Mouse (Mus musculus): Measurements from ENCODE around the gene Btbd8. TPM values are rescaled to one million over a fixed set of nuclear protein-coding genes. Genes with fewer than 3 reads are reported as not detected.

Gene Btbd8
- polyA plus RNA-seq, 1 experiment, result 0.62 TPM

DNA sequence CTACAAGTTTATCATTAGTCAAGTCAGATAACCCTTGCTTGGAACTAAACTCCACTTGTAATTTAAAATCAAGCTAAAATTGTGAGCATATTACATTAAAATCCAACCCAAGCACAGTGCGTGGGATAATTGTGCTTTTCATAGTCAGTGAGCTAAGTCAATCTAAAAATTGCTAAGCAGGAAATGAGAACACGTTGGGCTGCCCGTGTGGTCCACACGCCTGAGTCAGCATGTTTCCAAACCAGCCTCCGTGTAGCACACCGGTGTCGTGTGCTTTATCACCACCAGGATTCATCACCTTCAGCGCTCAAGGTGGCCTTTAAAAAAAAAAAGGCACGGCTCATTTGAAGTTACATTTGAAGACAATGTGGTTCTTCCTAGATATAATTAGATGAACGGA is 86.5 kb downstream of the Btbd8 start:
- Histone ChIP-seq H3ac (ENCODE audit: control insufficient read depth, insufficient read length) (no peak overlapping the region), H3K4me2 (ENCODE audit: low read depth) (no peak overlapping the region), H3K36me3 (ENCODE audit: control insufficient read depth, insufficient read depth) (no peaks in the 10 kb centered on the region), H3K4me3 (no peak overlapping the region), H3K79me2 (ENCODE audit: control insufficient read depth, insufficient read depth) (no peaks in the 10 kb centered on the region), H3K27me3 (ENCODE audit: control insufficient read depth, insufficient read depth, insufficient read length) (no peaks in the 10 kb centered on the region)
- TF ChIP-seq MAX (IDR thresholded peaks at IDR 0.05; ENCODE audit: low read depth) (no peak), MYOD1 (IDR thresholded peaks at IDR 0.05; ENCODE audit: control insufficient read depth in 1 of 3, insufficient read length in 2 of 3, low read depth in 2 of 3) (no peak), POLR2A (IDR thresholded peaks at IDR 0.05; ENCODE audit: insufficient read length, low read depth) (no peak), TCF3 (IDR thresholded peaks at IDR 0.05; ENCODE audit: insufficient read length, low read depth) (no peak), CEBPB (IDR thresholded peaks at IDR 0.05; ENCODE audit: insufficient read depth, poor library complexity, severe bottlenecking) (no peak), TCF12 (IDR thresholded peaks at IDR 0.05; ENCODE audit: insufficient read depth, poor library complexity, severe bottlenecking) (no peak), SRF (IDR thresholded peaks at IDR 0.05; ENCODE audit: control insufficient read depth, insufficient read length, low read depth) (no peak), E2F4 (IDR thresholded peaks at IDR 0.05; ENCODE audit: insufficient read depth) (no peak), REST (IDR thresholded peaks at IDR 0.05; ENCODE audit: insufficient read depth, insufficient read length) (no peak), POLR2AphosphoS2 (IDR thresholded peaks at IDR 0.05; ENCODE audit: insufficient read length, low read depth) (no peak), USF1 (IDR thresholded peaks at IDR 0.05; ENCODE audit: low read depth) (no peak), MYOG (IDR thresholded peaks at IDR 0.05; ENCODE audit: control insufficient read depth in 1 of 3, insufficient read depth in 1 of 3, insufficient read length in 2 of 3, low read depth in 2 of 3) (no peak)

DNA sequence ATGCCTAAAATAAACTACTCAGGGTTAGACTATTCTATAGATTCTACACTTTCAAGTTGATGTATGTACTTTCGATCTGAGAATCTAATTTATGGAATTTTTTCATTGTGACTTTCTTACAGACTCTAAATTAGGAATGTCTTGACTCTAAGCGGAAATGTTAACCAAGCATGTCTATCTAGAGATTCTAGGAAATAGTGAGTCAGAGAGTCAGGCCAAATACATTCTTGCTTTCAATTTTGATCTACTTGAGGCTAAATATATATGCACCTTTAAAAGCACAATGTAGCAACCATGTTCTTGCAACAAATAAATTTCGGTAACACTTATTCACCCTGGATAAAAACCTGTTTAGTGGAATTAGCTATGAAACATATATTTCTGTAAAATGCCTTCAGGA is 91.1 kb downstream of the Btbd8 start:
- H3K27me3 ChIP-seq (ENCODE audit: control insufficient read depth, insufficient read depth, insufficient read length), result no peaks in the 10 kb centered on the region
- no peaks in the 10 kb centered on the region for H3K36me3 ChIP-seq (ENCODE audit: control insufficient read depth, insufficient read depth)
- H3ac ChIP-seq (ENCODE audit: control insufficient read depth, insufficient read length), result no peak overlapping the region
- no peak overlapping the region for H3K4me2 ChIP-seq (ENCODE audit: low read depth)
- TF ChIP-seq POLR2AphosphoS2 (IDR thresholded peaks at IDR 0.05; ENCODE audit: insufficient read length, low read depth) (no peak), E2F4 (IDR thresholded peaks at IDR 0.05; ENCODE audit: insufficient read depth) (no peak), MYOD1 (IDR thresholded peaks at IDR 0.05; ENCODE audit: control insufficient read depth in 1 of 3, insufficient read length in 2 of 3, low read depth in 2 of 3) (no peak), MAX (IDR thresholded peaks at IDR 0.05; ENCODE audit: low read depth) (no peak)
- H3K4me3 ChIP-seq, result no peak overlapping the region
- H3K79me2 ChIP-seq (ENCODE audit: control insufficient read depth, insufficient read depth), result no peaks in the 10 kb centered on the region

DNA sequence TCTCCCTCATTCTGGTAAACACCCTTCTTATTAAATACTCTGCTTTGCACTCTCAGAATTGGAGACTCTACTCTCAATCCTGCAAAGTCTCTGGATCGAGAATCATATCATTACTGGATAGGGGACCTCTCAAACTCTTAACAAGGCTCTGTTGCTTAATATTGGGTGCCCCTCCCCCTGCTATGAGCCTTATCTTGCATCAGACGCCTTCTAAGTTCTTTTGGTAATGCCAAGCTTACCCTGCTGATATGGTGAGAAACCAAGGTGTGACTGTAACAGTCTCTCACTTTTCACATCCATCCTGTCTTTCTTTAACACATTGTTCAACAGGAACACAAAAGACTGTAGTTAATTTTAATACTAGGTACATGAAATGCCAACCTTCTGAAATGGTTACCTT is 95.8 kb downstream of the Btbd8 start:
- no peak overlapping the region for H3K4me3 ChIP-seq
- H3K27me3 ChIP-seq (ENCODE audit: control insufficient read depth, insufficient read depth, insufficient read length), result peaks cover 6% of the 10 kb centered on the region
- no peaks in the 10 kb centered on the region for H3K79me2 ChIP-seq (ENCODE audit: control insufficient read depth, insufficient read depth)
- TF ChIP-seq TCF3 (IDR thresholded peaks at IDR 0.05; ENCODE audit: insufficient read length, low read depth), result no peak
- no peak for TF ChIP-seq USF1 (IDR thresholded peaks at IDR 0.05; ENCODE audit: low read depth)
- TF ChIP-seq MAX (IDR thresholded peaks at IDR 0.05; ENCODE audit: low read depth), result no peak
- TF ChIP-seq E2F4 (IDR thresholded peaks at IDR 0.05; ENCODE audit: insufficient read depth), result no peak
- TF ChIP-seq SRF (IDR thresholded peaks at IDR 0.05; ENCODE audit: control insufficient read depth, insufficient read length, low read depth), result no peak
- no peak for TF ChIP-seq POLR2A (IDR thresholded peaks at IDR 0.05; ENCODE audit: insufficient read length, low read depth)
- TF ChIP-seq TCF12 (IDR thresholded peaks at IDR 0.05; ENCODE audit: insufficient read depth, poor library complexity, severe bottlenecking), result no peak
- no peak for TF ChIP-seq MYOD1 (IDR thresholded peaks at IDR 0.05; ENCODE audit: control insufficient read depth in 1 of 3, insufficient read length in 2 of 3, low read depth in 2 of 3)
- TF ChIP-seq CEBPB (IDR thresholded peaks at IDR 0.05; ENCODE audit: insufficient read depth, poor library complexity, severe bottlenecking), result no peak
- TF ChIP-seq MYOG (IDR thresholded peaks at IDR 0.05; ENCODE audit: control insufficient read depth in 1 of 3, insufficient read depth in 1 of 3, insufficient read length in 2 of 3, low read depth in 2 of 3), result no peak
- no peak for TF ChIP-seq REST (IDR thresholded peaks at IDR 0.05; ENCODE audit: insufficient read depth, insufficient read length)
- TF ChIP-seq POLR2AphosphoS2 (IDR thresholded peaks at IDR 0.05; ENCODE audit: insufficient read length, low read depth), result no peak
- no peaks in the 10 kb centered on the region for H3K36me3 ChIP-seq (ENCODE audit: control insufficient read depth, insufficient read depth)
- H3ac ChIP-seq (ENCODE audit: control insufficient read depth, insufficient read length), result no peak overlapping the region
- H3K4me2 ChIP-seq (ENCODE audit: low read depth), result no peak overlapping the region

DNA sequence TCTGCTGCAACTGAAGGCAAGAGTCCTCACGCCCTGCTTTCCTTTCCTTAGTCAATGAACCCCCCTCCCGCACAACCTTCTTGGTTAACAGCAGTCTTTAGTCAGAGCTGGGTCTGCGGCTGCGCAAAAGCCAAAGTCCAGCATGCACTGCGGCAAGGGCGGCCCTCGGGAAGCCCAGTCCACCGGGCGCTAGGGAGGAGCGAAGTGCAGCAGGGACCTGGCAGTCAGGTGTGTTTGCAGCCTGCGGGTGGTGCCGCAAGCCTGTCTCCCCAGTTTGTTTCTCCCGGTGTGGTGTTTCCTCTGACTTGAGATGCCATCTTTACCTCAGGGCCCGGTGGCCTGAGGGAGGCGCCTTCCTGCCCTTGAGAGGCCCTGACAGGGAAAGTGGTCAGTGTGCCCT is 96.8 kb downstream of the Btbd8 start, which contains the start of gene 1700028K03Rik:
Gene 1700028K03Rik, plus strand, starts transcription at position 129 of the 400 bp plus-strand sequence.
- H3K36me3 ChIP-seq (ENCODE audit: control insufficient read depth, insufficient read depth), result no peaks in the 10 kb centered on the region
- TF ChIP-seq MAX (IDR thresholded peaks at IDR 0.05; ENCODE audit: low read depth) (no peak), E2F4 (IDR thresholded peaks at IDR 0.05; ENCODE audit: insufficient read depth) (no peak), POLR2A (IDR thresholded peaks at IDR 0.05; ENCODE audit: insufficient read length, low read depth) (no peak), USF1 (IDR thresholded peaks at IDR 0.05; ENCODE audit: low read depth) (no peak), SRF (IDR thresholded peaks at IDR 0.05; ENCODE audit: control insufficient read depth, insufficient read length, low read depth) (no peak), CEBPB (IDR thresholded peaks at IDR 0.05; ENCODE audit: insufficient read depth, poor library complexity, severe bottlenecking) (no peak), TCF3 (IDR thresholded peaks at IDR 0.05; ENCODE audit: insufficient read length, low read depth) (no peak)
- no peak within 1 kb of the TSS for H3K4me2 ChIP-seq (ENCODE audit: low read depth)
- no peak within 1 kb of the TSS for H3ac ChIP-seq (ENCODE audit: control insufficient read depth, insufficient read length)
- peaks cover 6% of the 10 kb centered on the region for H3K27me3 ChIP-seq (ENCODE audit: control insufficient read depth, insufficient read depth, insufficient read length)
- no peaks in the 10 kb centered on the region for H3K79me2 ChIP-seq (ENCODE audit: control insufficient read depth, insufficient read depth)
- H3K4me3 ChIP-seq, result no peak within 1 kb of the TSS

DNA sequence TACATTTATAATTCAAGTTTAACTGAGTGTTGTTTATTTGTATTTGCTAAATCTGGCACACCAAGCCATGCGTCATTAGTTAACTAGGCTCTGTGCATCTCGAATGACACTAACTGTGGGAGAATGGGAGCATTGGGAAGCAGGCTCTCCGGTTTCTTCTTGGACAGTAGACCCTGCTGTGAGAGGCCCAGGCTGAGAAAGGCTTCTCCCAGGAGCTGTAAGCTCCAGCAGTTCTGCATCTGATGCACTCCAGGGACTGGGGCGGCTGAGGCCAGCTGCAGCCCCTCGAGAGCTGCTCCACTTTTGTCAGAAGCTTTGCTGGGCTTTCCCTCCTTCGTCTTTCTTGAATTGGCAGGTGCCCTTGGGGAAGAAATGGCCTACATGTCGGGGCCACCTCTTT is 103.9 kb downstream of the Btbd8 start:
- H3K4me2 ChIP-seq (ENCODE audit: low read depth), result no peak overlapping the region
- H3K36me3 ChIP-seq (ENCODE audit: control insufficient read depth, insufficient read depth), result no peaks in the 10 kb centered on the region
- TF ChIP-seq USF1 (IDR thresholded peaks at IDR 0.05; ENCODE audit: low read depth), result no peak
- TF ChIP-seq POLR2A (IDR thresholded peaks at IDR 0.05; ENCODE audit: insufficient read length, low read depth), result no peak
- TF ChIP-seq E2F4 (IDR thresholded peaks at IDR 0.05; ENCODE audit: insufficient read depth), result no peak
- no peak for TF ChIP-seq MYOD1 (IDR thresholded peaks at IDR 0.05; ENCODE audit: control insufficient read depth in 1 of 3, insufficient read length in 2 of 3, low read depth in 2 of 3)
- no peak for TF ChIP-seq REST (IDR thresholded peaks at IDR 0.05; ENCODE audit: insufficient read depth, insufficient read length)
- no peak for TF ChIP-seq TCF12 (IDR thresholded peaks at IDR 0.05; ENCODE audit: insufficient read depth, poor library complexity, severe bottlenecking)
- TF ChIP-seq MYOG (IDR thresholded peaks at IDR 0.05; ENCODE audit: control insufficient read depth in 1 of 3, insufficient read depth in 1 of 3, insufficient read length in 2 of 3, low read depth in 2 of 3), result no peak
- TF ChIP-seq MAX (IDR thresholded peaks at IDR 0.05; ENCODE audit: low read depth), result no peak
- no peak for TF ChIP-seq POLR2AphosphoS2 (IDR thresholded peaks at IDR 0.05; ENCODE audit: insufficient read length, low read depth)
- TF ChIP-seq CEBPB (IDR thresholded peaks at IDR 0.05; ENCODE audit: insufficient read depth, poor library complexity, severe bottlenecking), result no peak
- no peak for TF ChIP-seq TCF3 (IDR thresholded peaks at IDR 0.05; ENCODE audit: insufficient read length, low read depth)
- TF ChIP-seq SRF (IDR thresholded peaks at IDR 0.05; ENCODE audit: control insufficient read depth, insufficient read length, low read depth), result no peak
- H3K27me3 ChIP-seq (ENCODE audit: control insufficient read depth, insufficient read depth, insufficient read length), result no peaks in the 10 kb centered on the region
- H3ac ChIP-seq (ENCODE audit: control insufficient read depth, insufficient read length), result no peak overlapping the region
- H3K4me3 ChIP-seq, result no peak overlapping the region
- no peaks in the 10 kb centered on the region for H3K79me2 ChIP-seq (ENCODE audit: control insufficient read depth, insufficient read depth)
